8 mouse cellular contexts compared by ENCODE assay signal in genomic region chr1:182282091-182283075, GRCm38 (mm10). TPM values are rescaled to one million over a fixed set of nuclear protein-coding genes. Genes with fewer than 3 reads are reported as not detected.
DNase-seq lines count a peak whose midpoint lies in the region; ATAC-seq and TF ChIP-seq lines count a peak whose summit lies in the region.

TSS of gene Degs1 (minus strand) at chr1:182282804.

- whole genome bisulfite sequencing in heart, embryonic 11.5 days (ENCODE audit: insufficient replicate concordance), result under 1% methylated on average over 90 of the region's 94 CpGs
- under 1% methylated on average over 89 of the region's 94 CpGs for WGBS in kidney, embryonic 16.5 days
- WGBS in liver, adult 2 months, result under 1% methylated on average over 94 of the region's 94 CpGs

- H3K4me3 ChIP-seq in C2C12 (ENCODE audit: insufficient read depth, poor library complexity, severe bottlenecking) (peak within 1 kb of the TSS; percentile 66), myocyte (peak within 1 kb of the TSS; percentile 53)
- H3K4me3 ChIP-seq in erythroblast, embryonic 14.5 days (replicated peaks), result peak within 1 kb of the TSS; percentile 92
- H3K4me3 ChIP-seq in heart, embryonic 11.5 days (ENCODE audit: low read depth, low read length), result peak within 1 kb of the TSS; percentile 84
- H3K4me3 ChIP-seq in kidney, embryonic 16.5 days (ENCODE audit: low read length), result peak within 1 kb of the TSS; percentile 66
- H3K4me3 ChIP-seq in liver, adult 2 months (ENCODE audit: insufficient read depth, low read depth, low read length), result peak within 1 kb of the TSS; percentile 78

- peak; percentile 96 for DNase-seq in brain, embryonic 14.5 days (ENCODE audit: low read depth)
- peak; percentile 79 for DNase-seq in liver, adult 2 months (ENCODE audit: extremely low read depth, low read depth, low spot score)
- peak; percentile 92 for DNase-seq in splenic B cell, adult 2 months (ENCODE audit: low read depth, low spot score)

- H3K79me2 ChIP-seq in C2C12 (ENCODE audit: control insufficient read depth, insufficient read depth), result peaks cover 51% of the 10 kb centered on the region
- peaks cover 18% of the 10 kb centered on the region; the same call in 1 of the 2 replicates for H3K79me2 ChIP-seq in liver, adult 2 months (ENCODE audit: control insufficient read depth, insufficient read depth, low read length)
- peaks cover 34% of the 10 kb centered on the region for H3K79me2 ChIP-seq in myocyte (ENCODE audit: control insufficient read depth, insufficient read depth)

- no peaks in the 10 kb centered on the region for H3K27me3 ChIP-seq in C2C12 (ENCODE audit: control insufficient read depth, insufficient read depth, insufficient read length)
- no peaks in the 10 kb centered on the region for H3K27me3 ChIP-seq in erythroblast, embryonic 14.5 days (ENCODE audit: control insufficient read depth)
- H3K27me3 ChIP-seq in heart, embryonic 11.5 days (ENCODE audit: control insufficient read depth, insufficient read depth, low read length), result no peaks in the 10 kb centered on the region
- H3K27me3 ChIP-seq in kidney, embryonic 16.5 days (ENCODE audit: insufficient read depth, low read length), result no peaks in the 10 kb centered on the region
- no peaks in the 10 kb centered on the region for H3K27me3 ChIP-seq in liver, adult 2 months (ENCODE audit: control insufficient read depth, insufficient read depth, low read length)
- no peaks in the 10 kb centered on the region for H3K27me3 ChIP-seq in myocyte (ENCODE audit: control insufficient read depth, insufficient read depth, insufficient read length)
- no peaks in the 10 kb centered on the region for H3K27me3 ChIP-seq in splenic B cell, adult 2 months (ENCODE audit: control insufficient read depth, insufficient read depth, low read length, poor library complexity, severe bottlenecking)

- TF ChIP-seq POLR2A in brain, embryonic 14.5 days (IDR thresholded peaks at IDR 0.05; ENCODE audit: borderline replicate concordance, extremely low read depth, insufficient read depth, insufficient read length, poor library complexity, severe bottlenecking), result peak; percentile 87
- peak; percentile 99 for TF ChIP-seq POLR2A in liver, adult 2 months (IDR thresholded peaks at IDR 0.05; ENCODE audit: extremely low read depth, insufficient read depth, low read length)
- TF ChIP-seq POLR2A in myocyte (IDR thresholded peaks at IDR 0.05; ENCODE audit: insufficient read length, low read depth), result peak; percentile 96

- peaks cover 32% of the 10 kb centered on the region for H3K36me3 ChIP-seq in C2C12 (ENCODE audit: control insufficient read depth, insufficient read depth)
- H3K36me3 ChIP-seq in erythroblast, embryonic 14.5 days (ENCODE audit: control insufficient read depth), result peaks cover 37% of the 10 kb centered on the region
- peaks cover 9% of the 10 kb centered on the region for H3K36me3 ChIP-seq in heart, embryonic 11.5 days (ENCODE audit: control insufficient read depth, insufficient read depth, low read length)
- peaks cover 20% of the 10 kb centered on the region for H3K36me3 ChIP-seq in kidney, embryonic 16.5 days (ENCODE audit: insufficient read depth, low read length)
- H3K36me3 ChIP-seq in liver, adult 2 months (ENCODE audit: control insufficient read depth, insufficient read depth, low read length), result peaks cover 13% of the 10 kb centered on the region
- peaks cover 19% of the 10 kb centered on the region for H3K36me3 ChIP-seq in myocyte (ENCODE audit: control insufficient read depth, insufficient read depth)
- H3K36me3 ChIP-seq in splenic B cell, adult 2 months (ENCODE audit: control insufficient read depth, insufficient read depth, low read length, poor library complexity, severe bottlenecking), result peaks cover 2% of the 10 kb centered on the region; the same call in 1 of the 2 replicates

- no peaks in the 10 kb centered on the region for H3K9me3 ChIP-seq in erythroblast, embryonic 14.5 days (ENCODE audit: control insufficient read depth, low read length)
- no peaks in the 10 kb centered on the region for H3K9me3 ChIP-seq in heart, embryonic 11.5 days (replicated peaks; ENCODE audit: control insufficient read depth, low read length)
- no peaks in the 10 kb centered on the region for H3K9me3 ChIP-seq in kidney, embryonic 16.5 days (ENCODE audit: low read length)

- H3K9ac ChIP-seq in heart, embryonic 11.5 days (ENCODE audit: low read depth, low read length), result peak within 1 kb of the TSS; percentile 93
- peak within 1 kb of the TSS; percentile 89 for H3K9ac ChIP-seq in kidney, embryonic 16.5 days (replicated peaks; ENCODE audit: low read length)
- peak within 1 kb of the TSS; percentile 94 for H3K9ac ChIP-seq in liver, adult 2 months (ENCODE audit: low read depth, low read length)

- peak within 1 kb of the TSS; percentile 95 for H3K4me2 ChIP-seq in heart, embryonic 11.5 days
- peak within 1 kb of the TSS; percentile 58 for H3K4me2 ChIP-seq in kidney, embryonic 16.5 days (replicated peaks; ENCODE audit: low read depth, low read length)
- H3K4me2 ChIP-seq in myocyte (ENCODE audit: low read depth), result peak within 1 kb of the TSS; percentile 88

- H3K27ac ChIP-seq in heart, embryonic 11.5 days (ENCODE audit: low read depth, low read length), result peak within 1 kb of the TSS; percentile 95
- H3K27ac ChIP-seq in kidney, embryonic 16.5 days (ENCODE audit: low read length), result peak within 1 kb of the TSS; percentile 89
- peak within 1 kb of the TSS; percentile 79 for H3K27ac ChIP-seq in liver, adult 2 months (replicated peaks; ENCODE audit: insufficient read depth, low read depth, low read length)

- H3K79me3 ChIP-seq in C2C12 (ENCODE audit: low read depth), result peaks cover 37% of the 10 kb centered on the region

- H3ac ChIP-seq in C2C12 (ENCODE audit: control insufficient read depth, insufficient read length, low read depth) (peak within 1 kb of the TSS; percentile 97), myocyte (ENCODE audit: control insufficient read depth, insufficient read length) (peak within 1 kb of the TSS; percentile 29)

- TF ChIP-seq CTCF in C2C12 (IDR thresholded peaks at IDR 0.05; ENCODE audit: control insufficient read depth, insufficient read depth, insufficient read length), result no peak
- TF ChIP-seq CTCF in brain, embryonic 14.5 days (IDR thresholded peaks at IDR 0.05; ENCODE audit: borderline replicate concordance, extremely low read depth, insufficient read depth, insufficient read length), result no peak
- TF ChIP-seq CTCF in liver, adult 2 months (IDR thresholded peaks at IDR 0.05; ENCODE audit: low read depth, low read length), result no peak

- H3K4me1 ChIP-seq in erythroblast, embryonic 14.5 days (ENCODE audit: control insufficient read depth), result peaks cover 47% of the 10 kb centered on the region
- peaks cover 15% of the 10 kb centered on the region for H3K4me1 ChIP-seq in heart, embryonic 11.5 days (ENCODE audit: control insufficient read depth, insufficient read depth, low read length)
- peaks cover 26% of the 10 kb centered on the region for H3K4me1 ChIP-seq in kidney, embryonic 16.5 days (ENCODE audit: insufficient read depth, low read length)
- peaks cover 17% of the 10 kb centered on the region; the same call in 1 of the 2 replicates for H3K4me1 ChIP-seq in liver, adult 2 months (ENCODE audit: control insufficient read depth, insufficient read depth, low read length)

- ATAC-seq in heart, embryonic 11.5 days (replicated peaks; ENCODE audit: insufficient number of reproducible peaks, low FRiP score, low TSS enrichment), result peak; percentile 93
- peak; percentile 95 for ATAC-seq in kidney, embryonic 16.5 days (ENCODE audit: low FRiP score, low TSS enrichment)

TF ChIP-seq in C2C12, 6 proteins besides CTCF, POLR2A, EP300 and RAD21:
- no peak for TF ChIP-seq FOSL1 (IDR thresholded peaks at IDR 0.05; ENCODE audit: insufficient read depth, low read length, poor library complexity, severe bottlenecking)
- peak; percentile 85 for TF ChIP-seq USF1 (IDR thresholded peaks at IDR 0.05; ENCODE audit: low read depth)
- TF ChIP-seq MYOG (IDR thresholded peaks at IDR 0.05; ENCODE audit: control insufficient read depth, extremely low read depth, insufficient read length), result no peak
- peak; percentile 76 for TF ChIP-seq MAX (IDR thresholded peaks at IDR 0.05)
- no peak for TF ChIP-seq CEBPB (IDR thresholded peaks at IDR 0.05; ENCODE audit: low read depth)

TF ChIP-seq in myocyte, 11 proteins besides CTCF, POLR2A, EP300 and RAD21:
- TF ChIP-seq SRF (IDR thresholded peaks at IDR 0.05; ENCODE audit: control insufficient read depth, insufficient read length, low read depth) (no peak), USF1 (IDR thresholded peaks at IDR 0.05; ENCODE audit: low read depth) (peak; percentile 85), REST (IDR thresholded peaks at IDR 0.05; ENCODE audit: insufficient read depth, insufficient read length) (no peak), MYOG (IDR thresholded peaks at IDR 0.05; ENCODE audit: control insufficient read depth in 1 of 3, insufficient read depth in 1 of 3, insufficient read length in 2 of 3, low read depth in 2 of 3) (peak in 1 of 3 experiments; percentile 66), POLR2AphosphoS2 (IDR thresholded peaks at IDR 0.05; ENCODE audit: insufficient read length, low read depth) (peak; percentile 96), TCF12 (IDR thresholded peaks at IDR 0.05; ENCODE audit: insufficient read depth, poor library complexity, severe bottlenecking) (no peak), MYOD1 (IDR thresholded peaks at IDR 0.05; ENCODE audit: control insufficient read depth in 1 of 3, insufficient read length in 2 of 3, low read depth in 2 of 3) (peak in 1 of 3 experiments; percentile 51), MAX (IDR thresholded peaks at IDR 0.05; ENCODE audit: low read depth) (no peak), E2F4 (IDR thresholded peaks at IDR 0.05; ENCODE audit: insufficient read depth) (no peak), TCF3 (IDR thresholded peaks at IDR 0.05; ENCODE audit: insufficient read length, low read depth) (no peak), CEBPB (IDR thresholded peaks at IDR 0.05; ENCODE audit: insufficient read depth, poor library complexity, severe bottlenecking) (no peak)

RNA-seq across cellular contexts. Expression of gene Degs1, which starts in this region (rescaled TPM):
- 121 TPM for polyA plus RNA-seq in C2C12 (2012; fragmentation: generic; extraction: Trizol)
- 30.3 and 38.9 TPM in 2 replicates for polyA plus RNA-seq in brain, embryonic 14.5 days (2012; rRNA removed)
- 2.5 and 4.8 TPM in 2 replicates for polyA plus RNA-seq in erythroblast, embryonic 14.5 days (2012)
- polyA plus RNA-seq in heart, embryonic 11.5 days (2014; fragmentation: Nextera tagmentation; extraction: Ambion mirVana), result 157 and 171 TPM in 2 replicates
- 131 and 134 TPM in 2 replicates for polyA plus RNA-seq in kidney, embryonic 16.5 days (2015; fragmentation: Nextera tagmentation; extraction: Ambion mirVana)
- 57.4 and 86.8 TPM in 2 replicates for total RNA-seq in liver, adult 2 months (2014; rRNA removed)
- polyA plus RNA-seq in liver, adult 2 months (2012; rRNA removed), result 49.3 and 50.3 TPM in 2 replicates
- polyA plus RNA-seq in myocyte (2012; fragmentation: generic; extraction: Trizol), result 110 TPM

Comparison
In these comparisons a context has a peak if more than half of its experiments do, and no peak if none do; other contexts are left out.
1. Peak in every context shown above with its lines: DNase-seq, ATAC-seq, H3K4me3 ChIP-seq and H3K27ac ChIP-seq.